Mouse (Mus musculus) ovary, postnatal 10 days (tissue): ENCODE measurements around the gene Oas1d.

Experiments
- DNase-seq: peaks from one replicate; pipeline ENCODE4 v3.0.0; 2022; ENCODE audit warnings: low spot score

Gene Oas1d

GRCm38 (mm10) chr5:120969703-120970102, 55.4 kb downstream of the Oas1d start:
- DNase-seq, result no peak
